Mouse (Mus musculus): ENCODE data around the gene Rgs6. TPM values are rescaled to one million over a fixed set of nuclear protein-coding genes. Genes with fewer than 3 reads are reported as not detected.

Rgs6 gene
- polyA plus RNA-seq, 1 experiment = 0.57 TPM

- Histone ChIP-seq H3K27me3 (ENCODE audit: control insufficient read depth, insufficient read depth, low read length) (no peaks in the 10 kb centered on the region), H3K36me3 (ENCODE audit: control insufficient read depth, insufficient read depth, low read length) (no peaks in the 10 kb centered on the region), H3K27ac (ENCODE audit: insufficient read depth, low read depth, low read length) (no peak overlapping the region), H3K4me3 (ENCODE audit: low read depth, low read length) (no peak overlapping the region), H3K4me1 (ENCODE audit: control insufficient read depth, insufficient read depth, insufficient read length, low read length) (no peaks in the 10 kb centered on the region)
- WGBS = 85% methylated on average over 5 of the region's 5 CpGs
- TF ChIP-seq POLR2A (IDR thresholded peaks at IDR 0.05; ENCODE audit: low read depth, low read length) (no peak), CTCF (IDR thresholded peaks at IDR 0.05; ENCODE audit: extremely low read depth, insufficient read length, insufficient replicate concordance, low read depth, low read length) (no peak)
These were observed 192.8 kb downstream of the Rgs6 start for GRCm38 (mm10) chr12:82780936-82781335.

GRCm38 (mm10) chr12:82781414-82781813 is 193.3 kb downstream of the Rgs6 start:
- no peaks in the 10 kb centered on the region for H3K27me3 ChIP-seq (ENCODE audit: control insufficient read depth, insufficient read depth, low read length)
- H3K4me3 ChIP-seq (ENCODE audit: low read depth, low read length) = no peak overlapping the region
- H3K4me1 ChIP-seq (ENCODE audit: control insufficient read depth, insufficient read depth, insufficient read length, low read length) = no peaks in the 10 kb centered on the region
- no peak overlapping the region for H3K27ac ChIP-seq (ENCODE audit: insufficient read depth, low read depth, low read length)
- WGBS = 78% methylated on average over 5 of the region's 5 CpGs
- no peaks in the 10 kb centered on the region for H3K36me3 ChIP-seq (ENCODE audit: control insufficient read depth, insufficient read depth, low read length)
- no peak for TF ChIP-seq CTCF (IDR thresholded peaks at IDR 0.05; ENCODE audit: extremely low read depth, insufficient read length, insufficient replicate concordance, low read depth, low read length)
- no peak for TF ChIP-seq POLR2A (IDR thresholded peaks at IDR 0.05; ENCODE audit: low read depth, low read length)

GRCm38 (mm10) chr12:82792122-82792521 is 204.0 kb downstream of the Rgs6 start:
- Histone ChIP-seq H3K27ac (ENCODE audit: insufficient read depth, low read depth, low read length) (no peak overlapping the region), H3K27me3 (ENCODE audit: control insufficient read depth, insufficient read depth, low read length) (no peaks in the 10 kb centered on the region), H3K36me3 (ENCODE audit: control insufficient read depth, insufficient read depth, low read length) (no peaks in the 10 kb centered on the region), H3K4me1 (ENCODE audit: control insufficient read depth, insufficient read depth, insufficient read length, low read length) (no peaks in the 10 kb centered on the region), H3K4me3 (ENCODE audit: low read depth, low read length) (no peak overlapping the region)
- 80% methylated on average over 3 of the region's 3 CpGs for WGBS
- no peak for TF ChIP-seq CTCF (IDR thresholded peaks at IDR 0.05; ENCODE audit: extremely low read depth, insufficient read length, insufficient replicate concordance, low read depth, low read length)
- no peak for TF ChIP-seq POLR2A (IDR thresholded peaks at IDR 0.05; ENCODE audit: low read depth, low read length)

GRCm38 (mm10) chr12:82799892-82800291 is 211.8 kb downstream of the Rgs6 start:
- H3K36me3 ChIP-seq (ENCODE audit: control insufficient read depth, insufficient read depth, low read length) = no peaks in the 10 kb centered on the region
- H3K27me3 ChIP-seq (ENCODE audit: control insufficient read depth, insufficient read depth, low read length) = no peaks in the 10 kb centered on the region
- H3K4me3 ChIP-seq (ENCODE audit: low read depth, low read length) = no peak overlapping the region
- TF ChIP-seq POLR2A (IDR thresholded peaks at IDR 0.05; ENCODE audit: low read depth, low read length) = no peak
- no peak for TF ChIP-seq CTCF (IDR thresholded peaks at IDR 0.05; ENCODE audit: extremely low read depth, insufficient read length, insufficient replicate concordance, low read depth, low read length)
- H3K4me1 ChIP-seq (ENCODE audit: control insufficient read depth, insufficient read depth, insufficient read length, low read length) = no peaks in the 10 kb centered on the region
- 69% methylated on average over 6 of the region's 6 CpGs for WGBS
- no peak overlapping the region; the same call in 1 of the 2 replicates for H3K27ac ChIP-seq (ENCODE audit: insufficient read depth, low read depth, low read length)

GRCm38 (mm10) chr12:82801736-82802135 is 213.6 kb downstream of the Rgs6 start:
- WGBS = 79% methylated on average over 6 of the region's 6 CpGs
- no peak for TF ChIP-seq CTCF (IDR thresholded peaks at IDR 0.05; ENCODE audit: extremely low read depth, insufficient read length, insufficient replicate concordance, low read depth, low read length)
- no peak for TF ChIP-seq POLR2A (IDR thresholded peaks at IDR 0.05; ENCODE audit: low read depth, low read length)
- no peaks in the 10 kb centered on the region for H3K4me1 ChIP-seq (ENCODE audit: control insufficient read depth, insufficient read depth, insufficient read length, low read length)

GRCm38 (mm10) chr12:82802711-82803110 is 214.6 kb downstream of the Rgs6 start:
- Histone ChIP-seq H3K27me3 (ENCODE audit: control insufficient read depth, insufficient read depth, low read length) (no peaks in the 10 kb centered on the region), H3K4me1 (ENCODE audit: control insufficient read depth, insufficient read depth, insufficient read length, low read length) (no peaks in the 10 kb centered on the region), H3K27ac (ENCODE audit: insufficient read depth, low read depth, low read length) (no peak overlapping the region), H3K4me3 (ENCODE audit: low read depth, low read length) (no peak overlapping the region), H3K36me3 (ENCODE audit: control insufficient read depth, insufficient read depth, low read length) (no peaks in the 10 kb centered on the region)
- TF ChIP-seq POLR2A (IDR thresholded peaks at IDR 0.05; ENCODE audit: low read depth, low read length) (no peak), CTCF (IDR thresholded peaks at IDR 0.05; ENCODE audit: extremely low read depth, insufficient read length, insufficient replicate concordance, low read depth, low read length) (no peak)
- whole genome bisulfite sequencing = 83% methylated on average over 5 of the region's 5 CpGs

More at GRCm38 (mm10) chr12:82801736-82802135, 213.6 kb downstream of the Rgs6 start:
- Histone ChIP-seq H3K36me3 (ENCODE audit: control insufficient read depth, insufficient read depth, low read length) (no peaks in the 10 kb centered on the region), H3K27ac (ENCODE audit: insufficient read depth, low read depth, low read length) (no peak overlapping the region), H3K27me3 (ENCODE audit: control insufficient read depth, insufficient read depth, low read length) (no peaks in the 10 kb centered on the region), H3K4me3 (ENCODE audit: low read depth, low read length) (no peak overlapping the region)

GRCm38 (mm10) chr12:82805167-82805566 is 217.1 kb downstream of the Rgs6 start:
- Histone ChIP-seq H3K4me3 (ENCODE audit: low read depth, low read length) (no peak overlapping the region), H3K27ac (ENCODE audit: insufficient read depth, low read depth, low read length) (no peak overlapping the region), H3K4me1 (ENCODE audit: control insufficient read depth, insufficient read depth, insufficient read length, low read length) (no peaks in the 10 kb centered on the region), H3K36me3 (ENCODE audit: control insufficient read depth, insufficient read depth, low read length) (no peaks in the 10 kb centered on the region), H3K27me3 (ENCODE audit: control insufficient read depth, insufficient read depth, low read length) (no peaks in the 10 kb centered on the region)
- 83% methylated on average over 4 of the region's 4 CpGs for WGBS
- TF ChIP-seq POLR2A (IDR thresholded peaks at IDR 0.05; ENCODE audit: low read depth, low read length) = no peak
- TF ChIP-seq CTCF (IDR thresholded peaks at IDR 0.05; ENCODE audit: extremely low read depth, insufficient read length, insufficient replicate concordance, low read depth, low read length) = no peak

Data from small intestine, adult 2 months (tissue).